Mouse (Mus musculus) layer of hippocampus, adult 8-10 months (tissue): ENCODE results near the gene Lef1. TPM values are rescaled to one million over a fixed set of nuclear protein-coding genes. Genes with fewer than 3 reads are reported as not detected.

Experiments
- DNase-seq, 2 experiments: peaks; one replicate each; pipeline ENCODE4 v3.0.0; 2022; ENCODE audit warnings: low spot score in 2 of 2
- total RNA-seq, 4 experiments: library from RNA; stranded (reverse); gene quantifications; 2 replicates each; pipeline ENCODE4 v1.2.4; 2022

Gene Lef1
- total RNA-seq, 4 experiments from 2014 or later: 6.0 to 10.8 (median 6.5) TPM

- no peak for DNase-seq
Measured at GRCm38 (mm10) chr3:131107301-131108093, 2.8 kb upstream of the Lef1 start.

GRCm38 (mm10) chr3:131108094-131108653 is 2.1 kb upstream of the Lef1 start:
- no peak for DNase-seq

- DNase-seq: no peak
Measured at GRCm38 (mm10) chr3:131109066-131109685, 1.1 kb upstream of the Lef1 start.

GRCm38 (mm10) chr3:131109686-131110070 is 593 bp upstream of the Lef1 start:
- no peak for DNase-seq

GRCm38 (mm10) chr3:131111151-131111850 is 1.0 kb downstream of the Lef1 start:
- DNase-seq: no peak

- no peak for DNase-seq
Measured at GRCm38 (mm10) chr3:131111851-131112572, 1.7 kb downstream of the Lef1 start.

- no peak for DNase-seq
Measured at GRCm38 (mm10) chr3:131112573-131112955, 2.3 kb downstream of the Lef1 start.

GRCm38 (mm10) chr3:131113029-131113428 is 2.8 kb downstream of the Lef1 start:
- no peak for DNase-seq

GRCm38 (mm10) chr3:131116116-131116515 is 5.8 kb downstream of the Lef1 start:
- DNase-seq: no peak

GRCm38 (mm10) chr3:131117352-131117751 is 7.1 kb downstream of the Lef1 start:
- no peak for DNase-seq

GRCm38 (mm10) chr3:131117883-131118282 is 7.6 kb downstream of the Lef1 start:
- no peak for DNase-seq

- DNase-seq: no peak
Measured at GRCm38 (mm10) chr3:131119435-131119834, 9.2 kb downstream of the Lef1 start.

- no peak for DNase-seq
Measured at GRCm38 (mm10) chr3:131123501-131123900, 13.2 kb downstream of the Lef1 start.

- no peak for DNase-seq
Measured at GRCm38 (mm10) chr3:131125873-131126272, 15.6 kb downstream of the Lef1 start.

GRCm38 (mm10) chr3:131126438-131126837 is 16.2 kb downstream of the Lef1 start:
- no peak for DNase-seq

GRCm38 (mm10) chr3:131134003-131134402 is 23.7 kb downstream of the Lef1 start:
- no peak for DNase-seq

GRCm38 (mm10) chr3:131135434-131135833 is 25.2 kb downstream of the Lef1 start:
- DNase-seq: no peak

- DNase-seq: no peak
Measured at GRCm38 (mm10) chr3:131136455-131136854, 26.2 kb downstream of the Lef1 start.

- no peak for DNase-seq
Measured at GRCm38 (mm10) chr3:131137119-131137781, 27.0 kb downstream of the Lef1 start.

- DNase-seq: no peak
Measured at GRCm38 (mm10) chr3:131138224-131138623, 28.0 kb downstream of the Lef1 start.

GRCm38 (mm10) chr3:131138797-131139196 is 28.5 kb downstream of the Lef1 start:
- no peak for DNase-seq
